Mouse (Mus musculus): Measurements from ENCODE around the gene 4933411K16Rik.

DNA sequence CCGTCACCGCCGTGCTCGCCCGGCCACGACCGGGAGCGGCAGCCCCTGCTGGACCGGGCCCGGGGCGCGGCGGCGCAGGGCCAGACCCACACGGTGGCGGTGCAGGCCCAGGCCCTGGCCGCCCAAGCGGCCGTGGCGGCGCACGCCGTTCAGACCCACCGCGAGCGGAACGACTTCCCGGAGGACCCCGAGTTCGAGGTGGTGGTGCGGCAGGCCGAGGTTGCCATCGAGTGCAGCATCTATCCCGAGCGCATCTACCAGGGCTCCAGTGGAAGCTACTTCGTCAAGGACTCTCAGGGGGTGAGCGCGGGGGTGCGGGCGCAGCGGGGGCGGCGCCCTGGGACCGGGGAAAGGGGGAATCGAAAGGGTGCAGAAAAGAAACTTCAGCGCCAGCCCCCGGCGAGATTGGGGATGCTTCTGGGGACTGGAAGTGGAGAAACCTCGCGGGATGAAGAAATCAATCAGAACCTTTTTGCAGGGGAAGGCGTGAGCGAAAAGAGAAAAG lies 38.6 kb downstream of the 4933411K16Rik start:
- TF ChIP-seq CTCF (conservative IDR thresholded peaks at IDR 0.05; ENCODE audit: insufficient read depth, insufficient read length, low read depth, low read length) (no peak), POLR2A (IDR thresholded peaks at IDR 0.05; ENCODE audit: low read depth, low read length) (no peak)

All from kidney, adult 2 months (tissue).